Mouse (Mus musculus): ENCODE measurements at regions not wholly inside any gene's neighbourhood (a gene's known extent, or its start where the extent isn't known, plus 50 kb on each side); places are given as distances from the start of the nearest gene placed in this dataset.
"Not testable (repeated sequence)": the region's sequence is repeated elsewhere in the genome, so short reads cannot be mapped to it uniquely, and the experiment has no call there.

GRCm38 (mm10) chr1:152220804-152221565 is 131.1 kb upstream of the 1700025G04Rik start:
- Histone ChIP-seq H3K36me3 (ENCODE audit: control insufficient read depth, insufficient read depth, low read length) (no peaks in the 10 kb centered on the region), H3K27ac (replicated peaks; ENCODE audit: insufficient read depth, low read depth, low read length) (no peak overlapping the region), H3K4me3 (ENCODE audit: insufficient read depth, low read depth, low read length) (no peak overlapping the region), H3K79me2 (ENCODE audit: control insufficient read depth, insufficient read depth, low read length) (no peaks in the 10 kb centered on the region), H3K27me3 (ENCODE audit: control insufficient read depth, insufficient read depth, low read length) (no peaks in the 10 kb centered on the region), H3K4me1 (ENCODE audit: control insufficient read depth, insufficient read depth, low read length) (no peaks in the 10 kb centered on the region), H3K9ac (ENCODE audit: low read depth, low read length) (no peak overlapping the region)
- TF ChIP-seq CTCF (IDR thresholded peaks at IDR 0.05; ENCODE audit: low read depth, low read length) (no peak), POLR2A (IDR thresholded peaks at IDR 0.05; ENCODE audit: extremely low read depth, insufficient read depth, low read length) (no peak)
- 88% methylated on average over 14 of the region's 14 CpGs for WGBS
- no peak for DNase-seq (ENCODE audit: extremely low read depth, low read depth, low spot score)

GRCm38 (mm10) chr1:152219752-152220151 is 129.8 kb upstream of the 1700025G04Rik start:
- H3K4me1 ChIP-seq (ENCODE audit: control insufficient read depth, insufficient read depth, low read length); H3K27me3 ChIP-seq (ENCODE audit: control insufficient read depth, insufficient read depth, low read length); H3K27ac ChIP-seq (replicated peaks; ENCODE audit: insufficient read depth, low read depth, low read length); H3K4me3 ChIP-seq (ENCODE audit: insufficient read depth, low read depth, low read length); H3K9ac ChIP-seq (ENCODE audit: low read depth, low read length); H3K79me2 ChIP-seq (ENCODE audit: control insufficient read depth, insufficient read depth, low read length); DNase-seq (ENCODE audit: extremely low read depth, low read depth, low spot score); H3K36me3 ChIP-seq (ENCODE audit: control insufficient read depth, insufficient read depth, low read length): not testable (repeated sequence)
- WGBS, result 84% methylated on average over 5 of the region's 5 CpGs

- peak; percentile 5 for DNase-seq (ENCODE audit: extremely low read depth, low read depth, low spot score)
- H3K36me3 ChIP-seq (ENCODE audit: control insufficient read depth, insufficient read depth, low read length), result no peaks in the 10 kb centered on the region
- no peak overlapping the region for H3K9ac ChIP-seq (ENCODE audit: low read depth, low read length)
- TF ChIP-seq POLR2A (IDR thresholded peaks at IDR 0.05; ENCODE audit: extremely low read depth, insufficient read depth, low read length) (no peak), CTCF (IDR thresholded peaks at IDR 0.05; ENCODE audit: low read depth, low read length) (no peak)
- H3K27me3 ChIP-seq (ENCODE audit: control insufficient read depth, insufficient read depth, low read length), result no peaks in the 10 kb centered on the region
- H3K27ac ChIP-seq (replicated peaks; ENCODE audit: insufficient read depth, low read depth, low read length), result no peak overlapping the region
- no peaks in the 10 kb centered on the region for H3K4me1 ChIP-seq (ENCODE audit: control insufficient read depth, insufficient read depth, low read length)
- no peaks in the 10 kb centered on the region for H3K79me2 ChIP-seq (ENCODE audit: control insufficient read depth, insufficient read depth, low read length)
- H3K4me3 ChIP-seq (ENCODE audit: insufficient read depth, low read depth, low read length), result no peak overlapping the region
- 66% methylated on average over 4 of the region's 4 CpGs for WGBS
Observed at GRCm38 (mm10) chr1:152217404-152217803, 127.5 kb upstream of the 1700025G04Rik start.

- 84% methylated on average over 2 of the region's 2 CpGs for WGBS
- Histone ChIP-seq H3K36me3 (ENCODE audit: control insufficient read depth, insufficient read depth, low read length) (no peaks in the 10 kb centered on the region), H3K4me3 (ENCODE audit: insufficient read depth, low read depth, low read length) (no peak overlapping the region), H3K79me2 (ENCODE audit: control insufficient read depth, insufficient read depth, low read length) (no peaks in the 10 kb centered on the region), H3K9ac (ENCODE audit: low read depth, low read length) (no peak overlapping the region), H3K27ac (replicated peaks; ENCODE audit: insufficient read depth, low read depth, low read length) (no peak overlapping the region), H3K27me3 (ENCODE audit: control insufficient read depth, insufficient read depth, low read length) (no peaks in the 10 kb centered on the region), H3K4me1 (ENCODE audit: control insufficient read depth, insufficient read depth, low read length) (no peaks in the 10 kb centered on the region)
- no peak for TF ChIP-seq POLR2A (IDR thresholded peaks at IDR 0.05; ENCODE audit: extremely low read depth, insufficient read depth, low read length)
- no peak for TF ChIP-seq CTCF (IDR thresholded peaks at IDR 0.05; ENCODE audit: low read depth, low read length)
- DNase-seq (ENCODE audit: extremely low read depth, low read depth, low spot score), result no peak
Observed at GRCm38 (mm10) chr1:152214376-152214775, 124.5 kb upstream of the 1700025G04Rik start.

GRCm38 (mm10) chr1:152203187-152203586 is 113.3 kb upstream of the 1700025G04Rik start:
- Histone ChIP-seq H3K27ac (replicated peaks; ENCODE audit: insufficient read depth, low read depth, low read length) (no peak overlapping the region), H3K9ac (ENCODE audit: low read depth, low read length) (no peak overlapping the region), H3K36me3 (ENCODE audit: control insufficient read depth, insufficient read depth, low read length) (no peaks in the 10 kb centered on the region), H3K27me3 (ENCODE audit: control insufficient read depth, insufficient read depth, low read length) (no peaks in the 10 kb centered on the region), H3K4me3 (ENCODE audit: insufficient read depth, low read depth, low read length) (no peak overlapping the region), H3K79me2 (ENCODE audit: control insufficient read depth, insufficient read depth, low read length) (no peaks in the 10 kb centered on the region), H3K4me1 (ENCODE audit: control insufficient read depth, insufficient read depth, low read length) (no peaks in the 10 kb centered on the region)
- 80% methylated on average over 2 of the region's 2 CpGs for WGBS
- no peak for DNase-seq (ENCODE audit: extremely low read depth, low read depth, low spot score)
- no peak for TF ChIP-seq POLR2A (IDR thresholded peaks at IDR 0.05; ENCODE audit: extremely low read depth, insufficient read depth, low read length)
- TF ChIP-seq CTCF (IDR thresholded peaks at IDR 0.05; ENCODE audit: low read depth, low read length), result no peak

DNA sequence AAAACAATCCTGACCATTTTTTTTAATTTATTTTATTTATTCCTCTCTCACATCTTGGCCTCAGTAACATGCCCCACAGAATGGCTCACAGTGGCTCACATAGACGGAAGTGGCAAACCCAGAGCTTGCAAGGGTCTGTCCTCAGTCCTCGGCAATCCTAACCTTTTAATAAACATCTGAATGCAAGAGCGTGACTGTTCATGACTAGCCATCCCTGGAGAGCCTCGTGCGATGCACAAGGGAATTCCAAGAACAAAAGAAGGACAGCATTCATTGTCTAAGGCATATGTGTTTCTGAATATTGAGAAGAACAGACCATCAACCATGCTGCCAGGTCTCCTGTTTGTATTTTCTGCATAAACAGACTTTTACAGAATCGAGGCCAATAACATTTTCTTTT is 98.8 kb upstream of the 1700025G04Rik start:
- Histone ChIP-seq H3K27ac (replicated peaks; ENCODE audit: insufficient read depth, low read depth, low read length) (no peak overlapping the region), H3K79me2 (ENCODE audit: control insufficient read depth, insufficient read depth, low read length) (no peaks in the 10 kb centered on the region), H3K9ac (ENCODE audit: low read depth, low read length) (no peak overlapping the region), H3K4me1 (ENCODE audit: control insufficient read depth, insufficient read depth, low read length) (no peaks in the 10 kb centered on the region), H3K36me3 (ENCODE audit: control insufficient read depth, insufficient read depth, low read length) (no peaks in the 10 kb centered on the region), H3K27me3 (ENCODE audit: control insufficient read depth, insufficient read depth, low read length) (no peaks in the 10 kb centered on the region), H3K4me3 (ENCODE audit: insufficient read depth, low read depth, low read length) (no peak overlapping the region)
- DNase-seq (ENCODE audit: extremely low read depth, low read depth, low spot score), result no peak
- WGBS, result 82% methylated on average over 6 of the region's 6 CpGs
- TF ChIP-seq CTCF (IDR thresholded peaks at IDR 0.05; ENCODE audit: low read depth, low read length), result no peak
- TF ChIP-seq POLR2A (IDR thresholded peaks at IDR 0.05; ENCODE audit: extremely low read depth, insufficient read depth, low read length), result no peak

All from liver, adult 2 months (tissue).